Mouse (Mus musculus): Measurements from ENCODE around the gene S100a10.

S100a10 gene

DNA sequence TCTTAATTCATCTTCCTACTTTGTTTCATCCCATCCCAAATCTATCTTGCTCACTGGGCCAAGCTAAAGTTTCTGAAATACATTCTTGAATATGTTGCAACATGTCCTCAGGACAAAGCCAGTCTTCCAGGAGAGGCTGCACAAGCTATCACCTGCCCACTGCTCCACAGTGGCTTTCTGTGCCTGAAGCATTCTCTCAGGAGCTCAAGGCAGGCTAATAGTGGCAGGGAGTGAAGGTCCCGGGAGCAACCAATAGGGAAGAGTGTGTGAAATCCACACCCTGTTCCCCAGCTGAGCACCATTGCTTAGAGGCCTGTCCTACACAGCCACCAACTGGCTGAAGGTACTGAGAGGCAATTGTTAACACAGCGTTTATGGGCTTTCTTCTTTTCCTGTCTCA, 26.1 kb downstream of the S100a10 start:
- in situ Hi-C loops (cut with MboI), result no loop called here

DNA sequence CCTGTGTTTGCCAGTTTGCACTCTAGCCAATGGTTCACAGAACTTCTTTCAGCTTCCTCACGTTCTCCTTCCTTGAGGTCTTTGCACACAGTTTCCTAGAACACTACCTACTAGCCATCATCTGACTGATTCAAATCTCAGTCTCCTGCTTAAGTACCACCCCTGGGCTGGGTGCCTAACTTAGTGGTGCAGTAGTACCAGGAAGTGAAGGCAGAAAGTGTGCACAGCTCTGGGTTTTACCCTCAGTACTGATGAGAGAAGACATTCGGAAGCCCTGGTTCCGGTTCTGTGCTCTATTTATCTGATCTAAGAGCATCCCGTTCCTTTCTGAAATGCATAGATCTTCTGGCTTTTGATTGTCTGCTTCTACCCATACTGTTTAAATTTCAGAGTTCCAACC, 26.8 kb downstream of the S100a10 start:
- in situ Hi-C loops (cut with MboI), result no loop called here

DNA sequence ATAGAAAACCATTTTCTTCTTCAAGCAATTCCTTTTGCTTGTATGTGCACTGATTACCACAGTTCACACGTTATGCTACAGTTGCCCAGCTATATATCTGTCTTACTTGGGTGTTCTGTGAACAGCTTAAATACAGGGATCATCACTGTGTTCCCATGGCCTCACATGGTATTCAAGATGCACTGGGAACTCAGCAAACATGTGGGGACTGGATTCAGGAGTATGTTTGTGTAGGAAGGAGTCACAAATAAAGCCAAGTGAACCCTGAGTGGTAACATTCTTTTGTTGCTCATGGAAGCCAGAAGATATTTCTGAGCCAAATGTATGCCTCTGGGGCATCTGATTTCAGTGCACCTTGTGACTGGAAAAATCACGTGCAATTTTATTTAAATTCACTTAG, 28.2 kb downstream of the S100a10 start:
- in situ Hi-C loops (cut with MboI), result no loop called here

DNA sequence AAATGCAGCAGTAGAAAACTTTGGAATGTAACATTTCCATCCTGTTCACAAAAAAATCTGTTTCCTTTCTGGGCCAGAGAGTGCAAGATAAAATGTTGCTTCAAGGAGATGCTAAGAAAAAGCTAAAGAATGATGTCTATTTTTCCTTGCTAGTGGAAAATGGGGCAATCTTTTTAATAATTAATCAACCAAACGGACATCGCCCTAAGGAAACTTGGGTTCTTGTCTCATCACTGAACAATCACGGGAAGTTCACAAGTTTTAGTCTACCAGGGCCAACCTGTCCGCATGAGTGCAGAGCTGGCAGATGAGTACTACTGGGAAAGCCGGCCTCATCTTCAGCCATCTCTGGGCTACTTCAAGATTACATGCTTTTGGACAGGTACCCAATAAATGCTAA, 34.7 kb downstream of the S100a10 start:
- in situ Hi-C loops (cut with MboI), result no loop called here

DNA sequence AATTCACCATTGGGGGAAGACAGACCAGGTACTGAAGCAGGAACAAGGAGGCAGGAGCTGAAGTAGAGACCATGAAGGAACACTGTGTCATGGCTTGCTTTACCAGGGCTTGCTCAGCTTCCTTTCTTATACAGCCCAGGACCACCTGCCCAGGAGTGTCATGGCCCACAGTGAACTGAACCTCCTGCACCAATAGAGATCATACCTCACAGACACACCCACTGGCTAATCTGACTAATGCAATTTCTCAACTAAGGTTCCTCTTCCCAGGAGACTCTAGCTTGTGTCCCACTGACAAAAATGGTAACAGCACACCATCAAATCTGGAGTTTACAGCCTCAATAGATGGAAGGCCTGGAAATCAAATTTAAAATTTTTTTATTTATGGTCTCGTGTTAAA, 35.4 kb downstream of the S100a10 start:
- in situ Hi-C loops (cut with MboI), result no loop called here

DNA sequence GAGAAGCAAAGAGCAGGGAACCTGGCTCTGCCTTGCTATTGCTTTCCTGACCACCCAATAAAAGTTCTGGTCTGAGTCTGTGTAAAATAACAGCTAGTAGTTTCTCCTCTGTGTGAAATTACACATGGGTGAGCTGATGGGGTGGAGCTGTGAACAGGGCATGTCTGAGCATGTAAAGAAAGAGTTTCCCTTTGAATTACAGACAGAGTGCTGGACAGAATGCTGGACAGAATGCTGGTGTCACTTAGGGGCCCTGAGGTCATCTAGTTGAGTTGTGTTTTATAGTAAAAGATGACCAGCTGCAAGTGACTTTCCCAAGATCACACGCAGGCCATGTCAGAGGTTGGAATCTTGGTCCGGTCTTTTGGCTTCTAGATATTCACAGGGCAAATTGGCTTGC, 37.2 kb downstream of the S100a10 start:
- in situ Hi-C loops (cut with MboI), result no loop called here

DNA sequence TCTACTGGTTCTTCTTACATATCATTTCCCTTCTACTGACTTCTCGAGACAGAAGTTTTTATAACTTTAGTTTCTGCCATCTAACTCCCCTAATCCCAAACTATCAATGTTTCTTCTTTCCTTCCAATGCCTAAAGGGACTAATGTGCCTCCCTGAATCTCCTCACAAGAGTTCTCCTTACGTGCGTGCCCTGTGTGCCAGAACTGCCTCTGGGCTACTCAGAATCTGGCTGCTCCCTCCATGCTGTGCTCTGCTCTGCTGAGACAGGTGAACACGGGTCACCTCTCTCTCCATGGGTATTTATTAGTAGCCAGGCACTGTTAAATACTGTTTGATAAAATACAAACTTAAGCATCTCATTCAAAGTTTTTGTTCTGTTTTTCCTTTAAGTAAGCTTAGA, 38.1 kb downstream of the S100a10 start:
- in situ Hi-C loops (cut with MboI), result no loop called here

DNA sequence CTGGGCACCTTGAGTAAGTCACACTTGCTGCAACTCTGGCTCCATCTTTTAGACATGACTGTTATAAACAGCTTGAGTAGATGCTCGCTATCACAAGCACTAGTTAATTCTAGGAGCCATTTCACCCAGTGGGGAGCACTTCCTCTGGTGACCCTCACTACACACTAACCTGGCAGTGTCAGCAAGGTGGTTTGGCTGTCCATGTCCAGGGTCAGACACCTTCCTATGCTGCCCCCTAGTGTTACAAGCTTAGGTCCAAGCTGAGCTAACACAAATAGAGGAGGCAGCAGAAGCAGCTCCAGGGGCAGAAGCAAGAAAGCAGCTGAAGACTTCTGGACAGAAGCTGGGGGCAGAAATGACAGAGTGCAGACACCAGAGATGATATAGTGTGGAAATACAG, 38.6 kb downstream of the S100a10 start:
- in situ Hi-C loops (cut with MboI), result no loop called here

DNA sequence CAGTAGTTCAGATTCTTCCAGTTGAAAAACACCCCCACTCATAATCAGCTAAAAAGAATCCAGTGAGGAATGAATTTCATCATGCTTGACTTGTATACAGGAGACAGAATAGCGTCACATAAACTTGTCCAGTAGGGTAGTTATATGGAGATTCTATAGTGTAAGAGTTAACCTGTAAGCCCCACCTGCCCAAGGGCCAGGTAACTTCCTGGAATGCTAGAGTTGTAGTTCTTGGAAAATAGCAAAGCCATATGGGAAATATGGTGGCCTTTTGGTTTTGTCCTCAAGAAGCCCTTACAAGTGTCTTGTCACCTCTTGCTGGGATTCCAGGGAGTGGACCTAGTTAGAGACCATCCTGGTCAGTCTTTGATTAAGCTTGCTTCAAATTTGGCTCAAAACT, 41.8 kb downstream of the S100a10 start:
- in situ Hi-C loops (cut with MboI), result no loop called here

DNA sequence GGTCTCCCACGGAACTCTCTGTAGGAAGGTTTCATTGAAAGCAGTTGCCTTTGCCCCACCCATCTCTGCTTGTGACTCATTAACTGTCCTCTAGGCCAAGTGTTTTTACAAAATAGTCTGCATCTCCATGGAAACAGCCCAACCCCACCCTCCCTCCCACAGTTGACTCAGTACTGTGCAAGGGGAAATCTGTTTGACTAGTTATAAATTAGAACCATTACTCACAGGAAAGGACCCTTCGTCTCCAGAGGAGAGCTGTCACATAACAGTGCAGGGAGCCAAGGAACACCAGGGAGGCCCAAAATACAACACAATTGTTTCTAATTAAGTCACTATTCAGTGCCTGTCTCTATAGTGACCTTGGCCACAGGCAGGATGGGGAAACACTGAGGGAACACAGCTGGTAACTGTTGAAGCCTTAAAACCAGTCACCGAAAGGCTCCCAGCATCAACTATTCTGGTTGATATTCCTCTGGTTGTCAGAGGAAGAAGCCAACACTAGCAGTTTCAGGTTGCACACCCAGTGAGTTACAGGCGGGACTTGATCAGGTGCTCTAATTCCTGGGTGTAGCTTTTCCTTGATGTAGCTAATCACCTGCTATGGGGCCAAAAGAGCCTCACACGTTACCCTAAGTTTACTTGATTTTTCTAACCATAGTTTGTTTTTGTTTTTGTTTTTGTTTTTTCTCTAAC, 42.5 kb downstream of the S100a10 start:
- in situ Hi-C loops (cut with MboI), result no loop called here

DNA sequence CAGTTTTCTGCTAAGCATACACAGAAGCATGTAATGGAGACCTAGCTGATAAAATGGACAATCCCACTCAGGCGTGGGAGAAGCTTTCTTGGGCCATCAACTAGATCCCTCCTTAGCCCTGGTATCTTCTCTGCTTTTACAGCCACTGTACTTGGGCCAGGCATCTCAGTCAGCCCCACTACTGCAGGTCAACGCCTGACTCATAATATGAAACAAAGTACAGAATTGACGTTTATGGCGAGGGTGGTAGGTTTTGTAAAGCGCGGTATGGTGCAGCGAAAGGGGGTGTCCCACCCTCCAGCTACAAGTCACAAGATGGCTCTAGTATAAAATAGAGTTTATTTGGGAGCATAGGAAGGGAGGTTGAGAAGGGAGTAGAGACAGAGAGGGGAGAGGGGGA, 43.1 kb downstream of the S100a10 start:
- in situ Hi-C loops (cut with MboI), result no loop called here

DNA sequence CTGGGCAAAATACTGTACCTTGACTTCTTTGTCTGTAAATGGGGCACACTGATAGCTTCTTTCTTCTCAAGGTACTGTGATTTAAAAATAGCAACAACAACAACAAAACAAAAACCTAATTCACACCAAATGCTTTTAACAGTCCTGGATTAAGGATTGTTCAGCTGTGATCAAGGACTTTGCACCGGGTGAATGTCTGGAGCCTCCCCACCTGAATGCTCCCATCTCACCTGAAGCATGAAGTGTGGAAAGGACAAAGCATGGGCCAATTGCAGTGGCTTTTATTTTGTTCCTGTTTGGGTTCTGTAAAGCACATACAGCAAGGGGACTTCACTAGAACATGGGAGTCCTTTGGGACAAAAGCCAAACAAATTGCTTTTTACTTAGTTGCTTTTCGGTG, 45.3 kb downstream of the S100a10 start:
- in situ Hi-C loops (cut with MboI), result loop anchor here (5.0 to 25.0 kb wide), 2 partner anchors 53 to 238 kb away; no protein-coding TSS in a partner anchor

DNA sequence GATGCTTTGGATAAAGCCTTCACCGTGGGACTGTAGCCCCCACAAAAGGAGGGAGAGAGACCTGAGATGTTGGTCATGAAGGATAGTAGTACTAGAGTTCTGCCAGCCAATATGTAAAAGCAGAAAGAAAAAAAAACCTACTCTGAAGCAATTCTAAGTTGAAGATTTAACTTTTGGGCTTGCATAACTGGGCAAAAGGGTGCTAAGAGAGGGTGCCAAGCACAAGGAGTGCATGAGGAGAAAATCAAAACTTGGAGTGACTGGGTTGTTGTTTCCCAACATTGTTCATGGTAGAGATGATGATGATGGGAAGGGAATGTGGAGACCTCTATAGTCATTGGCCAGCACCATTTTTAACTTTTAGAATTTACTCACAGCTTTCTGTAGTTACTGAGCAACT, 47.0 kb downstream of the S100a10 start:
- in situ Hi-C loops (cut with MboI), result loop anchor here (5.0 to 25.0 kb wide), 2 partner anchors 55 to 240 kb away; no protein-coding TSS in a partner anchor

DNA sequence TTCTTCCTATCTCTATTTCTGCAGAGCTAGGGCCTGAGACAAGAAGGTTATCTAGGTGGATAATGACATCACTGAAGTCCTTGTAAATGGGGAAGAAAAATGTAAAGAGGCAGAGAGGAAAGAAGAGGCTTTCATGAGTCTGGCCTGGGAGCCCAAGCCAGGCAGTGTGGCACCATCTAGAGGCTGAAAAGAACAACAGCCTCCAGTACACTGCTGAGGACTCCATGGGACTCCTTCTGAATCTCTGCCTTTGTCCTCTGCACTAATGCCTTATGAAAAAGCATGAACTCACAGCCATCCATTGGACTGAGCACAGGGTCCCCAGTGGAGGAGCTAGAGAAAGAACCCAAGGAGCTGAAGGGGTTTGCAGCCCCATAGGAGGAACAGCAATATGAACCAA, 54.1 kb downstream of the S100a10 start:
- in situ Hi-C loops (cut with MboI), result loop anchor here (25.0 kb wide), 1 partner anchor 247 kb away; no protein-coding TSS in a partner anchor

Measured in mature B cell (primary cell).